Mouse (Mus musculus): ENCODE measurements around the gene Rpl24. TPM values are rescaled to one million over a fixed set of nuclear protein-coding genes. Genes with fewer than 3 reads are reported as not detected.
"Not testable (repeated sequence)": the region's sequence is repeated elsewhere in the genome, so short reads cannot be mapped to it uniquely, and the experiment has no call there.

Rpl24 gene
- 100 to 1,000 TPM; 367 to 413 TPM for total RNA-seq (2021)

GRCm38 (mm10) chr16:55966212-55966871 is at the start of gene Rpl24:
Gene Rpl24, plus strand, starts transcription at chr16:55966275.
- peak; percentile 94 to 96 for DNase-seq (ENCODE audit: extremely low spot score in 1 of 2, low spot score in 1 of 2)

- DNase-seq (ENCODE audit: extremely low spot score in 1 of 2, low spot score in 1 of 2) = no peak
Observed at GRCm38 (mm10) chr16:55922079-55922478, 44.0 kb upstream of the Rpl24 start.

DNA sequence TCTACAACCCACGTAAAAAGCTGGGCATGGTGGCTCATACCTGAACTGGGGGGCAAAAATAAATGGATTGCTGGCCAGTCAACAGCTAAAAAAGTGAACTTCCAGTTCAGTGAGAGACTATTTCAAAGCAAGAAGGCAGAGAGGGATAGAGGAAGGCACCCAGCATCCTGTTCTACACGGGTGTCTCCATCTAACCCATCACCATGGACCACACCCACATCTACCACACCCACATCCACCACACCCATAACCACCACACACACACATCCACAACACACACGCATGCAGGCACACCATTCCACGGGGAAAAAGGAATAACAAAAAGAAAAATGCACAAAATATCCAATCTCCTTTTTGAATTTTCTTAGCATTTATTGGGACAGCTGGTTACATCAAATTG is 42.1 kb upstream of the Rpl24 start:
- DNase-seq (ENCODE audit: extremely low spot score in 1 of 2, low spot score in 1 of 2) = no peak

- DNase-seq (ENCODE audit: extremely low spot score in 1 of 2, low spot score in 1 of 2) = peak in 1 of 2 experiments; percentile 27
Observed at GRCm38 (mm10) chr16:55933681-55934343, 32.3 kb upstream of the Rpl24 start.

- peak; percentile 76 to 84 for DNase-seq (ENCODE audit: extremely low spot score in 1 of 2, low spot score in 1 of 2)
Observed at GRCm38 (mm10) chr16:55934453-55935037, 31.5 kb upstream of the Rpl24 start, which contains the start of gene Cep97. Gene Cep97, minus strand, starts transcription at chr16:55934855.

GRCm38 (mm10) chr16:55938761-55939160 is 27.3 kb upstream of the Rpl24 start:
- DNase-seq (ENCODE audit: extremely low spot score in 1 of 2, low spot score in 1 of 2) = no peak

GRCm38 (mm10) chr16:55939703-55940102 is 26.4 kb upstream of the Rpl24 start:
- DNase-seq (ENCODE audit: extremely low spot score in 1 of 2, low spot score in 1 of 2) = no peak

DNA sequence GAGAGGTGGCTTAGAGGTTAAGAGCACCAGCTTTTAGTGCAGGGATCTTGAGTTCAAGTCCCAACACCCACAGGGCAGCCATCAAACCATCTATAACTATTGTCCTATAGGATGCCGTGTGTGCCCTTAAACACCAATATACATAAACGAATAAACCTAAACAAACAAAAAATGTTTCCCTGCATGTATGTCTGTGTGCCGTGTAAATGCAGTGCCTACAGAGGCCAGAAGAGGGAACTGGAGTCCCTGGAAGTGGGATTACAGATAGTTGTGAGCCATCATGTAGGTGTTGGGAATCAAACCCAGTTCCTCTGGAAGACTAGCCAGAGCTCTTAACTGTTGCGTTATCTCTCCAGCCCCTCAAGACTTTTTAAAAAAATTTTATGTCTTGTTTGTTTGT is 25.3 kb upstream of the Rpl24 start:
- no peak for DNase-seq (ENCODE audit: extremely low spot score in 1 of 2, low spot score in 1 of 2)

GRCm38 (mm10) chr16:55947266-55947665 is 18.8 kb upstream of the Rpl24 start:
- DNase-seq (ENCODE audit: extremely low spot score in 1 of 2, low spot score in 1 of 2) = no peak

DNA sequence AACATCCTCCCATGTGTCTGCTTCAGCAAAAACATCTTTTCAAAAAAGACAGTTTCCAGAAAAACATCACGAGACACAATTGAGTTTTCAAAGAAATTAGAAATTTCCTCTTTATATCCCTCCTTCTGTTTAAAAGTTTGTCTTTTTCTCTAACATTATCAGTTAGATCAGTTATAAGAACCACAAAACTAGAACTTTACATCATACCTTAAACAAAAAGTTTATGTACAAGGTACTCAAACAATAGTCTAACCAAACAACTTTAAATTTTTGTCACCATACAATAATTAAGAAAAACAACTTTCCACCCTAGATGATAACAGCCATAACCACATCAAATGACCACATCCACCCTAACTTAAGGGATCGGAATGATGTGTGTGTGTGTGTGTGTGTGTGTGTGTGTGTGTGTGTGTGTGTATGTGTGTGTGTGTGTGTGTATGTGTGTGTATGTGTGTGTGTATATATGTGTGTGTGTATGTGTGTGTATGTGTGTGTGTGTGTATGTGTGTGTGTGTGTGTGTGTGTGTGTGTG is 18.1 kb upstream of the Rpl24 start:
- not testable (repeated sequence) for DNase-seq (ENCODE audit: extremely low spot score in 1 of 2, low spot score in 1 of 2)

DNA sequence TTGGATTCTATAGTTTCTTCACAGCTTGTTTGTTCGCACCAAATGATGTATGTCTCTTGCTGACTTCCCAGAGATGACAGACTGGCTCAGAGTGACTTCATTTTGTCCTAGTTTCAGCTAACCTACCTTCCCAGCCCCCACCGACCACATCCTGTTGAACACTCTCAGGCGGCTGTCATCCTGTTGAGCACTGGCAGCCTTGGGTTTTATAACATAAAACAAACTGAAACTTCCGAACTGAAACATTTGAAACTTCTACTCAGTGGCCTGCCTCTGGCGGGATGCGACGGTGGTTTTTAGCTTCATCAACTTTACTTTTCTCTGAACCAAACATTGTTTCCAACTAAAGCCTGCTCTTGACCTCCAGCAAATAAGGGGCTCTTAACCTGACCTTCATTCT is 17.1 kb upstream of the Rpl24 start:
- DNase-seq (ENCODE audit: extremely low spot score in 1 of 2, low spot score in 1 of 2) = no peak

DNA sequence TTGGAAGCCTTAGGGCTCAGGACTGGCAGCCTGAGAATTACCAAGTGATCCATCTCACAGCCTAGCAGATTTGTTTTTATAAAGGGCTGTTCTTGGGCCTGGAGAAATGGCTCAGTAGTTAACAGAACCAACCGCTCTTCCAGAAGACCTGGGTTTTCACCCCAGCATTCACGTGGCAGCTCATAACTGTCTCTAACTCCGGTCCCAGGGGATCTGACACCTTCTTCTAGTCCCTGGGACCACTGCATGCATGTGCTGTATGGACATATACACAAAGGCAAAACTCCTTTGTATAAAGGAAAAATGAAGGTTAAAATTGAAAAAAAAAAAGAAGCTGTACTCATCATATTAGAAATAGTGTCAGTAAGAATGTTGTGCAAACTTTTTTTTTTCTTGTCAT is 15.6 kb upstream of the Rpl24 start:
- DNase-seq (ENCODE audit: extremely low spot score in 1 of 2, low spot score in 1 of 2) = no peak

- DNase-seq (ENCODE audit: extremely low spot score in 1 of 2, low spot score in 1 of 2) = peak; percentile 55 to 89
Observed at GRCm38 (mm10) chr16:55950946-55951678, 15.0 kb upstream of the Rpl24 start.

- no peak for DNase-seq (ENCODE audit: extremely low spot score in 1 of 2, low spot score in 1 of 2)
Observed at GRCm38 (mm10) chr16:55951679-55952327, 14.3 kb upstream of the Rpl24 start.

- DNase-seq (ENCODE audit: extremely low spot score in 1 of 2, low spot score in 1 of 2) = no peak
Observed at GRCm38 (mm10) chr16:55952771-55953170, 13.3 kb upstream of the Rpl24 start.

GRCm38 (mm10) chr16:55954196-55954595 is 11.9 kb upstream of the Rpl24 start:
- DNase-seq (ENCODE audit: extremely low spot score in 1 of 2, low spot score in 1 of 2) = not testable (repeated sequence)

DNA sequence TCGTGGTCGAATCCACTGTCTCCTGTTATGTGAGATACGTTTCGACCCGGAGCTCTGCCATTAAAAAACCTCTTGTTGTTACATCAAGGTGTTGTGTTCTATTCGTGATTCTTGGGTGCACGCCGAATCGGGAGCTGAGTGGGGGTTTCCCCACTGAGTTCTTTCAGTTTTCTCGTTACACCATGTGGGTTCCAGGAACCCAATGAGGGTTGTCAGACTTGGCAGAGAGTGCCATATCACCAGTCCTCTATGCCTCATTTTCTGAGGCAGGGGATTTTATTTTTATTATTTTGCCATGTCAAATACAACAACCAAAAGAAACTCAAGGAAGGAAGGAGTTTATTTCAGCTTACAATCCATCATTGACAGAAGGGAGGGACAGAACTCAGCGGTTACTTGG is 3.0 kb upstream of the Rpl24 start:
- DNase-seq (ENCODE audit: extremely low spot score in 1 of 2, low spot score in 1 of 2) = not testable (repeated sequence)

DNA sequence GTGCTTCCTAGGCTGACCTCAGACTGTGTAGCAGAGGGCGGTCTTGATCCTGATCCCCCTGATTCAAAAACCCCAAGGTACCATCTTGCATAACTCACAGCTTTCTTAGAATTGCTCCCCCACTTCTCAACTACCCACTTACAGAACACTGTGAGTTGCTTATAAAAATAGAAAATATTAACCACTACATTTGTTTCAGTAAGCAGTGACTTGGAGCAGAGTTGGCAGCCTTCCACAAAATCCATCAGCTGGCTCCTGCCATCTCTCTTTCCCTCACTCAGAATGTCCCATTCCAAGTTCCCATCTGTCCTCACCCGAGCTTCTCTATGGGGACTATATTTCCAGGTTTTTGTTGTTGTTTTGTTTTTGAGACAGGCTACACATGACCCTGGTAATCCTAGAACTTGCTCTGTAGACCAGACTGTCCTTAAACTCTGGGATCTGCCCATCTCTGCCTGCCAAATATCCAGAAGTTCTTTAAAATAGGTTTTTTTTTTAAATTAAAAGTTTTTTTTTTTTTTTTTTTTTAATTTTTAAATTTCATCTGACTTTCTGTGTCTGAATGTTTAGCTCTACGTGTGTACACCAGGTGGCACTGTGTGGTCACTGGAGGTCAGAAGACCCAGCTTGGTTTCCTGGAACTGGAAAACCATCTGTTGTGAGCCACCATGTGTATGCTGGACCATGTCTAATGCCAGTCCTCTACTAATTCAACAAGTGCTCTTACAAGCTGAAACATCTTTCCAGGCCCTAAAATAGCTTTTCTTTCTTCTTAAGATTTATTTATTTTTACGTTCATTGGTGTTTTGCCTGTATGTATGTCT is 1.7 kb upstream of the Rpl24 start:
- DNase-seq (ENCODE audit: extremely low spot score in 1 of 2, low spot score in 1 of 2) = peak in 1 of 2 experiments; percentile 44

- DNase-seq (ENCODE audit: extremely low spot score in 1 of 2, low spot score in 1 of 2) = no peak
Observed at GRCm38 (mm10) chr16:55967221-55967620, 1.1 kb downstream of the Rpl24 start.

All from layer of hippocampus, postnatal 25 days (tissue).